Mouse (Mus musculus): ENCODE measurements around the gene Spn.
"Not testable (repeated sequence)": the region's sequence is repeated elsewhere in the genome, so short reads cannot be mapped to it uniquely, and the experiment has no call there.

Spn gene

DNA sequence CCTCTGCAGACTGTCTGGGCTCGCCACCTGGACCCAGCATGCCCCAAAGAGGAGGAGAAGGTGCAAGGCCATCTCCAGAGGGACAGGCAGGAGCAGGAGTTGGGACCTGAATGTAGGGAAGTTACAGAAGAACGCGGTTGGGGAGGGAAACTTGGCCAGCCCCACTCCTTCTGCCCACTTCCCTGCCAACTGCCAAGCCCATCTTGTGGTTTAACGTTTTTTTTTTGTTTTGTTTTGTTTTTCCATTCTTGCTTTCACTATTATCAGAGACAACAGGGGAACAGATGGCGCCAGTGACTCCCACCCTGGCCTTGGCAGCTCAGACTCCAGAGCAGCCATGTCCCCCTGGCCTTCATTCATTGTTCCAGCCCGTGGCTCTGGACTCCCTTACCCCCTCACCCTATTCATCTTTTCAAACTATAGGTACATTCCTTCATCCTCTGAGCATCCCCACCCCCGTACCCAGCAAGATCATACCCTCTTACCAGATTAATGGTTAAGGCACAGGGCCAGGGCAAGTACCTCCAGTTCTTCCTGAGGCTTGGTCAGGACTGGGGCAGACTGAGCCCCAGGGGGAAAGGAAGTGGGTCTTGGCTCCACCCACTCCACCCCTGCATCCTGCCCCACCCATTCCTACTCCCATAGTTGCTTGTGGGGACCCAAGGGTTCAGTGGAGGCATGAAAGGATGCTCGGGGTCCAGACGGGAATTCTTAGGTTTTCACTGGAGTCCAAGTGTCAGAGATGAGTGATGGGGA, at the start of gene Spn:
TSS of gene Spn (minus strand) at position 562 of the 756 bp plus-strand sequence.
- no peak for DNase-seq

DNA sequence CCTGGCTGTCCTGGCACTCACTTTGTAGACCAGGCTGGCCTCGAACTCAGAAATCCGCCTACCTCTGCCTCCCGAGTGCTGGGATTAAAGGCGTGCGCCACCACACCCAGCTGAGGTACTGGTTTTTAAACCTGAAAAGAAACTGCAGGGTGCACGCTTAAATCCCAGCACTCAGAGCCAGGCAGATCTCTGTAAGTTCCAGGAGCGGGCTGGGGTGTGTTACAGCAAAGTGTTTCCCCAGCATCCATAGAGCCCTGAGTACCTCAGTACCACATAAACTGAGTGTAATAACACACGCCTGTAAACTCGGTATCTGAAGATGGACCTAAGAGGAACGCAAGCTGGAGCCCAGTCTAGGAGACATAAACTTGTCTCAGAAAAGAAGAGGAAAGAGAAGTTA, 49.7 kb upstream of the Spn start:
- no peak for DNase-seq

GRCm38 (mm10) chr7:127185601-127186000, 48.0 kb upstream of the Spn start:
- no peak for DNase-seq

GRCm38 (mm10) chr7:127184720-127185119, 47.1 kb upstream of the Spn start:
- DNase-seq: no peak

GRCm38 (mm10) chr7:127183828-127184227, 46.2 kb upstream of the Spn start:
- DNase-seq: no peak

DNA sequence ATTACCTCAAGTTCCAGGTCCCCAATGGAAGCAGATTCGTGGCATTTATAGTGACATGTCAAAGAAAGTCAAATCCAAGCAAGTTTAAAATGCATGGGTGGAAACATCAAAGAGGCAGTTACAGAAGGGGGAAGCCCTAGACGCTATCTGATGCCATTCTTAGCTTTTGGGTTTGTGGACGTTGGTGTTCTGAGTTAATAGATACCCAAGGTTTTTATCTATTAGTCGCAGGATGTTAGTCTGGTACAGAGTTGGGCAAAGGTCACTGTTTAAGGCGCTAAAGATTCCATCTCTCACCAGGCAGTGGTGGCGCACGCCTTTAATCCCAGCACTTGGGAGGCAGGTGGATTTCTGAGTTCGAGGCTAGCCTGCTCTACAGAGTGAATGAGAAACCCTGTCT, 45.7 kb upstream of the Spn start:
- no peak for DNase-seq

- not testable (repeated sequence) for DNase-seq
Observed at GRCm38 (mm10) chr7:127181724-127182123, 44.1 kb upstream of the Spn start.

- no peak for DNase-seq
Observed at GRCm38 (mm10) chr7:127180783-127181182, 43.2 kb upstream of the Spn start.

GRCm38 (mm10) chr7:127176937-127177336, 39.3 kb upstream of the Spn start:
- no peak for DNase-seq

DNA sequence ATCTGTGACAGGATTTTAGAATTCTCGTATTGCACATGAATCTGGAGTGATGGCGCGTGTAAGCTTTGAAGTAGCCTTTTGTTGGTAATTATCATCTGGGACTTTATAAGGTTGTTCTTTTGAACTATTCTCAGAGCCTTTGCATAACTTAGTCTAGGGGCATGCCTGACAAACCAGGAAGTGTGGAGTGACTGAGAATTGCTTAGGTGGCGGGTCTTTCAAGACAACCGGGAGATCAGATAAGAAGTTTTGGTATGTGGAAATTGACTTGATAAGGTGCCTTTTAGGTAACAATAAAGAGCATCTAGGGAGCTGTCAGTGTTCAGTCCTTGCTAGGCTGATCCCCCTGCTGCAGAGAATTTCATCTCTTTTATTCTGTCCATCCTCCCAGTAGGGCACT, 28.9 kb upstream of the Spn start:
- no peak for DNase-seq

GRCm38 (mm10) chr7:127165607-127166493, 28.2 kb upstream of the Spn start:
- no peak for DNase-seq

- no peak for DNase-seq
Observed at GRCm38 (mm10) chr7:127164002-127164401, 26.4 kb upstream of the Spn start.

DNA sequence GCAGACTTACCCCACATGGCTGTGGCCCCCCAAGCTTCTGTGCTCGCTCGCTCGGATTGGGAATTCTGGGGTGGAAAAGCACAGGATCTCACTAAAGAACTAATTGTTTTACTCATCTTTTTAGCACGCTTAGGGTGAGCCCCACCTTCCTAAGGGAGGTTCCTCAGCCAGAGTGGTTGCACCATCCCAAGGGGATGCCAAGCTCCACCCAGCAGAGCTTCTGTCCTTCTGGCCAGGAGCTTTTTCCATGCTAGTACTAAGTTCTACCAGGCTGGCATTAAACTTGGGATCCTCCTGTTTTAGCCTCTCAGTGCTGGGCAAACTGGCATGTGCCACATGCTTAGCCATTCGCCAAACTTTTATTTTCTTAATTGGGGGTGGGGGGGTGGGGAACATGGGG, 24.9 kb upstream of the Spn start:
- DNase-seq: no peak

GRCm38 (mm10) chr7:127157548-127157947, 19.9 kb upstream of the Spn start:
- no peak for DNase-seq

GRCm38 (mm10) chr7:127153477-127153876, 15.9 kb upstream of the Spn start:
- DNase-seq: no peak

DNA sequence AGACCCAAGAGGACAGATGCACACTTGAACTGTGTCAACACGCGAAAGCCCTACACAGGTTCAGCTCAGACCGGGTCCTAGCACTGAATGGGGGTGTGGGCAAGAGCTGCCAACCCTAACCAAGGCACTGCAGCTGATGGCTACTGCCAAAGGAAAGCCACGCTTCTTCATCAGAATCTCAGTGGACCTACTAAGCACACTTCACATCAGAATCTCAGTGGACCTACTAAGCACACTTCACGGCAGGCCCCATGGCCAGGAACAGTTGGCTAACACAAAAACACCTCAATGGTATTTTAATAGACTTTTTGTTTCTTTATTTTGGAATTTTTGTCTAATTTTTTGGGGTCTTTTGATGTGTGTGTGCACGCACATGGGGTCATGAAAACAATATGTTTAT, 14.8 kb upstream of the Spn start:
- DNase-seq: no peak

GRCm38 (mm10) chr7:127147901-127148300, 10.3 kb upstream of the Spn start:
- DNase-seq: no peak

- DNase-seq: no peak
Observed at GRCm38 (mm10) chr7:127146267-127146603, 8.6 kb upstream of the Spn start.

- no peak for DNase-seq
Observed at GRCm38 (mm10) chr7:127145387-127146266, 8.0 kb upstream of the Spn start.

- DNase-seq: no peak
Observed at GRCm38 (mm10) chr7:127144412-127144811, 6.8 kb upstream of the Spn start.

GRCm38 (mm10) chr7:127142666-127143065, 5.0 kb upstream of the Spn start:
- DNase-seq: no peak

- no peak for DNase-seq
Observed at GRCm38 (mm10) chr7:127142214-127142613, 4.6 kb upstream of the Spn start.
